Mouse (Mus musculus) monocyte, adult 5-6 weeks (primary cell): ENCODE measurements around the gene Rnps1. TPM values are rescaled to one million over a fixed set of nuclear protein-coding genes. Genes with fewer than 3 reads are reported as not detected.
"Not testable (repeated sequence)": the region's sequence is repeated elsewhere in the genome, so short reads cannot be mapped to it uniquely, and the experiment has no call there.

ENCODE experiments used
- ATAC-seq: fragments of 153-309, 156-312 bp; replicated peaks from 2 replicates; pipeline ENCODE4 v1.8.0; 2017; ENCODE audit warnings: mild to moderate bottlenecking; ENCODE audit not compliant: low TSS enrichment, insufficient number of reproducible peaks, severe bottlenecking, poor library complexity, low FRiP score
- total RNA-seq: library from RNA; stranded (forward); fragments of 200-1000, 200-491, 200-594 nt; gene quantifications from 3 replicates; pipeline ENCODE4 v1.2.3, GENCODE M21; 2017

Gene Rnps1
- total RNA-seq, 1 experiment from 2014 or later = 84.3 TPM

- ATAC-seq = no peak
These were observed 11.5 kb downstream of the Rnps1 start for GRCm38 (mm10) chr17:24425905-24426304.

DNA sequence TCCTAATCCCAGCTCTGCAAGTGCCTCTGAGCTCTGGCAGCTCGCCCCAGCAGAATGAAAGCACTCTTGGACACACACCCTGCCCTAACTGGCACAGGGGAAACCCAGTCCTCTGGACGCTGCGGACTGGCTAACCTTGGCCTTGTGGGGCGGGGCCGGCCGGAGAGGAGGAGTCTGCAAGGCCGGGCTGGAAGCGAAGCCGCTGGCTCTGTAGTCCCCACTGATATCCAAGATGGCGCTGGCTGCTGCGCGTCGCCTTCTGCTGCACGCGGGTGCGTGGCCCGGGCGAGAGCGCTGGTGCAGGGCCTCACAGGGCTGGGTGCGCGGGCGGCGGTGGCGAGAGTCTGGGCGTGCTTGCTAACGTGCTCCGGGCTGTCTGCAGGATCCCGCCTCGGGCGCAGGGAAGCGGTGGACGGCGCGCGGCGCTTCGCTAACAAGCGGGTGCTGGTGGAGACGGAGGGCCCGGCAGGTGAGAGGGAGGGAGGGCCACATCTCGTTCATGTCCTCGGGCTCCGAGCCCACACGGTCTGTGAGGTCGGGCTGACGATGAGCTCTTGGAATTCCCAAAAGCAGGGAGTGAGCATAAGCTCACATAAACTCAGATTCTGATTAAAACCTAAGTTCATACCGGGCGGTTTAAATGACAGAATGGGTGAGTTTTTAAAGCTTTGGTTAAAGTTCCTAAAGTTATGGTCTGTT lies 12.3 kb downstream of the Rnps1 start, which contains the start of gene Eci1:
Gene Eci1 (plus strand): TSS at position 171 of the 699 bp plus-strand sequence.
- peak; percentile 98 for ATAC-seq

DNA sequence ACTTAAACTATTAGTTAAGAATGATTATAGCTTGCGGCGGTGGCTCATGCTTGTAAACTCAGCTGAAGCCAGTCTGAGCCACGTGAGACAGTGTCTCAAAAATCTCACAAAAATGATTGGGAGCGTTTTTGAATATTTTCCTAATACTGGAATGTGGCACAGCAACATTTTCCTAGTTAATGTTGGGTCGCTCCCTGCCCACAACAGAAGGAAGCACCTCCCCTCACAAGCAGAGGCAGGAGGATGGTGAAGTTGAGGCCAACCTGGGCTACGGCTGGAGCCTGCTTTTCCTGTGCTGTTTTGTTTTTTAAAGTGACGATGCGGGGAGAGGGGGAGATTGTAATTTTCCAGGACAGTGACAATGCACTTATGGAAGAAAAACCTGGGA lies 12.8 kb downstream of the Rnps1 start:
- no peak for ATAC-seq

DNA sequence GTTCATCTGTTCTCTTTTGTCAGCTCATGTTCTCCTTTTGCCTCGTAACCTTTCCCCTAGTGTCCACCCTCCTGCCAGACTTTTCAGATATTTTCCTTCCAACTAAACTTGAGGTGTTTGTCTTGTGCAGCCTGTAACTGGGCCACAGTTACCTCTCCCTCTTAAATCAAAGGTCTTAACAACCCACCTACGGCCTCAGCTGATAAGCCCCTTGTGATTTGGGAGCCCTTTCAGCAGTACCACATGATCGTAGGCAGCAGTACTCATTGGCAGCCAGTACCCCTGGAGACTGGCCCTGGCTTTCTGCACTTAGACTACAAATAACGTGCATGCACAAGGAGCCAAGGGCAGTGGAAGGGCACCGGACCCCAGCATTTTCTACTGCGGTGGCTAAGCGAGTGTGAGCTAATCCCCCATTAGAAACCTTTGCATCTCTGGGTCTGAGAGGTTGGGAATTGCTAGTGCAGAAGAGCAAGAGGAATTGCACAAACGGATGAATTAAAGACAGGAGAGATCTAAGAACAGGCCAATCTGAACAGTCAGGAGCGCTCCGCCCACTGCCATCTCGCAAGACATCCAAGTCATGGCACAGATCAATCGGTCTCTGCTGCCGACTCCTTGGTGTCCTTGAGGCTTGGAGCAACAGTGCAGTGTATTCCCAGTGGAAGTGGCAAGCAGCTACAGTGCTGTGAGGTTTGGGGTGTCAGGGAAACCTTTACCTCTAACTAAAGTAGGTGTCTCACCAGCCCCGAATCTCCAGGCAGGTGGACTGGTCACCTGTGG lies 15.0 kb downstream of the Rnps1 start:
- no peak for ATAC-seq

- peak; percentile 79 for ATAC-seq
These were observed 22.7 kb downstream of the Rnps1 start for GRCm38 (mm10) chr17:24437016-24437415.

DNA sequence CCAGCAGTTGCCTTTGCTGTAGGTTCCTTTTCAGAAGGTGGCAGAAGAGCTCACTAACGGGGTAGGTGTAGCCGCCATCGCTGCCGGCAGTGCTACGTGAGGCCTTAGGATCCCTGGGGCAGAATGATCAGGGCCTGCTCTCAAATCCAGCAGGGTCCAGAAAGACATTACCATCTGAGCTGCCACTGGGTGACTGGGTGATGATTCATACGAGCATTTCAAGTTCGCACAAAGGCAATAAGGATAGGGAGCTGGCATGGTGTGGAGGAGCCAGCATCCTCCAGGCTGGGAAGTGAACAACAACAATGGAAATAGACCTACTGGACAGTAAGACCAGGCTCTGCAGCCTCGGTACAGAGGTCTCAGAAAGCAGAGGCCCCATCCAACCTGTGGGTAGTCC lies 26.0 kb downstream of the Rnps1 start:
- ATAC-seq = no peak

GRCm38 (mm10) chr17:24441148-24441547 lies 26.8 kb downstream of the Rnps1 start:
- ATAC-seq = no peak

GRCm38 (mm10) chr17:24442107-24442506 lies 27.7 kb downstream of the Rnps1 start:
- ATAC-seq = no peak

- ATAC-seq = no peak
These were observed 28.3 kb downstream of the Rnps1 start, which contains the start of gene Dnase1l2 for GRCm38 (mm10) chr17:24442632-24443155. TSS of gene Dnase1l2 (minus strand) at chr17:24443105.

DNA sequence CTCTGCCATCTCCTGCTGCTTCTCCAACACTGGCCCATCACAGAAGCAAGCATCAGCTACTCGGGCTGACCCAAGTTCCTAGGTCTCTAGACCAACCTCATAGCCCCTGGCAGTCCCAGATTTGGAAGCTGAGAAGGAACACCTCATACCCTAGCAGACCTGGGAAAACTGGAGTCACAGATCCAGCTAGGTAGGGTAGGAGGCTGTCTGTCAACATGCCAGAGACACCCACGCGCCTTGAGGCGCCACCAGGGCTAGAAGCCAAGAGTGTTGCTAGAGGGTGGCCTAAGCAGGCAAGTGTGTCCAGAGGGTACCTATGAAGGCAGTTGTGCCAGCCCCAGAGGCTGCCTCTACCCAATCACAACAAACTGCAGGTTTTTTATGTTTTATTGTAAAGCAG lies 29.0 kb downstream of the Rnps1 start:
- ATAC-seq = no peak

DNA sequence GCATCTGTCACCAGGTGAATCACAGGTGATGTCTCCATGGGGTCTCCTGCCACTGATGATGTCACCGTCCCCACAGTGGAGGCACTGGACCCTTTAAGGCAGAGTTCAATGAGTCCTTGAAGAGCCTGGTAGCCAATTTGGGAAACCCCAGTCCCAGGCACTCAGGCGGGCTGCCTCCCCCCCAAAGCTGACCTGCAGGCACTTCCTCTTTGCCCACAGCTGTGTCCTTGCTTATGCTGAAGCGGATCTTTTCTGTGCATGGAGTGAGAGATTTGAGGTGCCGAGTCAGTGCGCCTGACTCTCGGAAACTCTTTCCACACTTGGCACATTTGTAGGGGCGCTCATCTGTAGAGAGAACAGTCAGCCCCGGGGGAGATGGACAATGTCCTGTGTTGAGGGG lies 32.2 kb downstream of the Rnps1 start:
- no peak for ATAC-seq

GRCm38 (mm10) chr17:24449507-24449906 lies 35.1 kb downstream of the Rnps1 start:
- no peak for ATAC-seq

- ATAC-seq = no peak
These were observed 36.9 kb downstream of the Rnps1 start for GRCm38 (mm10) chr17:24451220-24451619.

- ATAC-seq = no peak
These were observed 39.0 kb downstream of the Rnps1 start for GRCm38 (mm10) chr17:24453372-24453771.

- ATAC-seq = no peak
These were observed 39.9 kb downstream of the Rnps1 start for GRCm38 (mm10) chr17:24454218-24454755.

DNA sequence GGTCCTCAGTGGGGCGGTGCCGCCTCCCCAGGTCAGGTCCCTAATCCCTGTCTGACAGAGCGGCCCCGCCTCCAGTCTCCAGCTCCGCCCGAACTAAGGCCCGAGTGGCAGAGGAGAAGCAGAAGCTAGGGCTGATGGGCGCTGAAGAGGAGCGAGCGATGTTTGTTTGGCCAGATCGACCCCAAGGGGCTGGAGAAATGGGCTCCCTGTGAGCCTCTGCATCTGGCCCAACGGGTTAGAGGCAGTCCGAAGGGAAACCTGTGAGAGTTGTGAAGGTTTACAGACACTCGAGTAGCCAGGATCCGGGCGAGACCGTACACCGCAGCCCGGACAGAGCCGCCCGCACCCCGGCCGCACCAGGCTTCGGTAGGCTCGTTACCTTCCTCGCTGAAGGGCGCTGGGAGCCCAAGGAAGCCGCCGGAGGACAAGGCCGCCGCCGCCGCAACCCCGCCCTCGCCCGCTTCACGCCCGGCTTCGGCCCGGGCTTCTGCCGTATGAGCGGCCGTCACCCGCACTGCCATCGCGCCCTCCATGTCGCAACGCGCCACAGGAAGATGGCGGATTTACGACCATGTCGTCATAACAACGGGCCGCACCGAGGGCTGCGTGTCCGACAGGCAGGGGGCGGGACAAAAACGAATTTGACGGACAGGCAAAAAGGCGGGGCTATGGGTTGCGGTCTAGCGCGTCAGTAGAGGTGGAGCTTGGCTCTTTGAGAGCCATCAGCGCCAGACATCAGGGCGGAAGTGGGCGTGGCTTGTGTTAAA lies 40.6 kb downstream of the Rnps1 start:
- ATAC-seq = peak; percentile 97

DNA sequence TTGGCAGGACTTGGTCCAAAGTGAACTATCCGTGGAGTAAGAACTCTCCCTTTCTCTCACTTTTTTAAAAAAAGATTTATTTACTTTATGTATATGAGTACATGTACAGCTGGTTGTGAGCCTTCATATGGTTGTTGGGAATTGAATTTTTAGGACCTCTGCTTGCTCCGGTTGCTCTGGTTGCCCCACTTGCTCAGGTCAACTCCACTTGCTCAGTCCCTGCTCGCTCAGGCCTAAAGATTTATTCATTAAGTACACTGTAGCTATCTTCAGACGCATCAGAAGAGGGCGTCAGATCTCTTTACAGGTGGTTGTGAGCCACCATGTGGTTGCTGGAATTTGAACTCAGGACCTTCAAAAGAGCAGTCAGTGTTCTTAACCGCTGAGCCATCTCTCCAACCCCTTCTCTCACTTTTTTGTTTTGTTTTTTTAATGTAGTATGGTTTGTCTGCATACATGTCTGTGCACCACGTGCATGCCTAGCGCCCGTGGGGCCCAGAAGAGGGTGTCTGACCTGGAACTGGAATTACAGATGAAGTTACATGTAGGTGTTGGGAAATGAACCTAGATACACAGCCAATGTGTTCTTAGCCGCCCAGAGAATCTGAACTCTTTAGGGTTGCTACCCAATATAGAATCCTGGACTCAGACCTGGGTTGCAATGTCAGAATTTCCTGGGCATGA lies 41.3 kb downstream of the Rnps1 start:
- ATAC-seq = not testable (repeated sequence)

DNA sequence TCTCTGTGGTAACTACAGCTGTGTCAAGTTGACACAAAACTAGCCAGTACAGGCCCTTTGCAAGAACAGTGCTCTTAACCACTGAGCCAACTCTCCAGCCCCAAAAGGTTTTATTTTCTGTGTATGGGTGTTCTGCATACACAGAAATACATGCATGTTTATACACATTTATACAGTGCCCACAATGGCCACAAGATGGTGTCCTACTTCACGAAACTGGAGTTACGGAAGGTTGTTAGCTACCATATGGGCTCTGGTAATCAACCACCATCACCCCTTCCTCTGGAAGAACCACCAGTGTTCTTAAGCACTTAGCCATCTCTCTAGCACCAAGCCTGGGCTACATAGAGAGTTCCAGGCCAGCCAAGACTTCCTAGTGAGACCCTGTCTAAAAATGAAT lies 47.2 kb downstream of the Rnps1 start:
- peak; percentile 61 for ATAC-seq
